Mouse (Mus musculus) forebrain, embryonic 11.5 days (tissue): ENCODE data around the gene Rbm20. TPM values are rescaled to one million over a fixed set of nuclear protein-coding genes. Genes with fewer than 3 reads are reported as not detected.
A peak's percentile ranks its signal among the peaks of the same experiment; 100 is the strongest.

Source experiments
- ATAC-seq: fragments of 200-750 bp; cut with Nextera tagmentation; replicated peaks from 2 replicates; pipeline ENCODE4 v1.8.0; 2017; ENCODE audit warnings: moderate TSS enrichment; ENCODE audit not compliant: low FRiP score
- DNase-seq: peaks from one replicate; pipeline ENCODE4 v3.0.0-alpha.2; 2017; ENCODE audit warnings: low spot score
- H3K27ac ChIP-seq: fragments of 300-500 bp; sonication (generic); 2 replicates; pipeline ENCODE4 v1.5.1; 2014; ENCODE audit warnings: low read depth, low read length
- H3K27me3 ChIP-seq: fragments of 300-500 bp; sonication (generic); 2 replicates; pipeline ENCODE4 v1.6.1; 2014; ENCODE audit warnings: mild to moderate bottlenecking, low read length, mixed read lengths; ENCODE audit not compliant: control insufficient read depth, insufficient read depth
- H3K36me3 ChIP-seq: fragments of 300-500 bp; sonication (generic); 2 replicates; pipeline ENCODE4 v1.6.1; 2014; ENCODE audit warnings: mild to moderate bottlenecking, low read length, moderate library complexity, mixed read lengths; ENCODE audit not compliant: control insufficient read depth, insufficient read depth
- H3K4me1 ChIP-seq: fragments of 300-500 bp; sonication (generic); replicated peaks from 2 replicates; pipeline ENCODE4 v1.6.1; 2014; ENCODE audit warnings: low read length, mixed read lengths; ENCODE audit not compliant: control insufficient read depth, insufficient read depth
- H3K4me2 ChIP-seq: fragments of 300-500 bp; sonication (generic); 2 replicates; pipeline ENCODE4 v1.6.1; 2014; ENCODE audit warnings: low read depth, mild to moderate bottlenecking, low read length, moderate library complexity, mixed read lengths; ENCODE audit not compliant: severe bottlenecking
- H3K4me3 ChIP-seq: fragments of 300-500 bp; sonication (generic); 2 replicates; pipeline ENCODE4 v1.5.1; 2014; ENCODE audit warnings: low read depth, low read length
- H3K9ac ChIP-seq: fragments of 300-500 bp; sonication (generic); 2 replicates; pipeline ENCODE4 v1.6.1; 2014; ENCODE audit warnings: low read length
- H3K9me3 ChIP-seq: fragments of 300-500 bp; sonication (generic); 2 replicates; pipeline ENCODE4 v1.6.1; 2016; ENCODE audit warnings: low read length, mixed read lengths; ENCODE audit not compliant: control insufficient read depth
- WGBS: fragments of 180-500 bp; shearing (Covaris S2); extraction: QIAGEN DNeasy Blood & Tissue Kit; methylation state at CpG from one replicate; pipeline ENCODE4 v1.1.7; 2014; 5-methylcytosine and 5-hydroxymethylcytosine counted together
- polyA plus RNA-seq: library from polyadenylated mRNA; unstranded; fragments of >200 nt; fragmentation: Nextera tagmentation; extraction: Ambion mirVana; gene quantifications from 2 replicates; pipeline ENCODE4 v1.2.1, GENCODE M21; 2014

The Rbm20 gene
- polyA plus RNA-seq, 1 experiment from 2014 or later, result 4.6 TPM

- ATAC-seq, result no peak
Observed at GRCm38 (mm10) chr19:53887822-53888221, 210.7 kb downstream of the Rbm20 start.

GRCm38 (mm10) chr19:53888331-53888730 lies 211.2 kb downstream of the Rbm20 start:
- H3K36me3 ChIP-seq, result no peaks in the 10 kb centered on the region
- no peak overlapping the region for H3K4me3 ChIP-seq
- H3K9ac ChIP-seq, result no peak overlapping the region
- WGBS, result 86% methylated on average over 9 of the region's 9 CpGs
- no peak overlapping the region for H3K4me2 ChIP-seq
- H3K27ac ChIP-seq, result no peak overlapping the region
- DNase-seq (no peak), ATAC-seq (no peak)
- no peaks in the 10 kb centered on the region for H3K9me3 ChIP-seq
- H3K4me1 ChIP-seq, result 0 out of 2 replicates have a peak, but pooled peaks cover 2% of the 10 kb centered on the region
- no peaks in the 10 kb centered on the region for H3K27me3 ChIP-seq

More at GRCm38 (mm10) chr19:53887822-53888221, 210.7 kb downstream of the Rbm20 start:
- no peaks in the 10 kb centered on the region for H3K27me3 ChIP-seq
- WGBS, result 86% methylated on average over 3 of the region's 3 CpGs
- H3K9ac ChIP-seq, result no peak overlapping the region
- H3K9me3 ChIP-seq, result no peaks in the 10 kb centered on the region
- H3K4me1 ChIP-seq, result 0 out of 2 replicates have a peak, but pooled peaks cover 2% of the 10 kb centered on the region
- H3K4me3 ChIP-seq, result no peak overlapping the region
- H3K27ac ChIP-seq, result no peak overlapping the region
- no peak overlapping the region for H3K4me2 ChIP-seq
- H3K36me3 ChIP-seq, result no peaks in the 10 kb centered on the region
- DNase-seq, result peak; percentile 14

- H3K27ac ChIP-seq, result no peak overlapping the region
- H3K9me3 ChIP-seq, result no peaks in the 10 kb centered on the region
- H3K36me3 ChIP-seq, result no peaks in the 10 kb centered on the region
- H3K4me3 ChIP-seq, result no peak overlapping the region
- 85% methylated on average over 5 of the region's 5 CpGs for WGBS
- no peak overlapping the region for H3K4me2 ChIP-seq
- H3K4me1 ChIP-seq, result 0 out of 2 replicates have a peak, but pooled peaks cover 2% of the 10 kb centered on the region
- H3K27me3 ChIP-seq, result no peaks in the 10 kb centered on the region
- DNase-seq (peak; percentile 37), ATAC-seq (no peak)
- no peak overlapping the region for H3K9ac ChIP-seq
Observed at GRCm38 (mm10) chr19:53889555-53889954, 212.4 kb downstream of the Rbm20 start.

GRCm38 (mm10) chr19:53890274-53890673 lies 213.2 kb downstream of the Rbm20 start:
- 67% methylated on average over 5 of the region's 5 CpGs for WGBS
- H3K36me3 ChIP-seq, result no peaks in the 10 kb centered on the region

GRCm38 (mm10) chr19:53890781-53891251 lies 213.7 kb downstream of the Rbm20 start:
- no peak for ATAC-seq
- Histone ChIP-seq H3K9ac (no peak overlapping the region), H3K4me3 (no peak overlapping the region), H3K27ac (no peak overlapping the region), H3K36me3 (no peaks in the 10 kb centered on the region), H3K27me3 (no peaks in the 10 kb centered on the region), H3K4me2 (no peak overlapping the region), H3K4me1 (no peaks in the 10 kb centered on the region), H3K9me3 (no peaks in the 10 kb centered on the region)
- 75% methylated on average over 5 of the region's 5 CpGs for WGBS
- peak; percentile 40 for DNase-seq

More at GRCm38 (mm10) chr19:53890274-53890673, 213.2 kb downstream of the Rbm20 start:
- no peak overlapping the region for H3K4me2 ChIP-seq
- no peaks in the 10 kb centered on the region for H3K27me3 ChIP-seq
- no peak overlapping the region for H3K9ac ChIP-seq
- ATAC-seq, result no peak
- no peak overlapping the region for H3K27ac ChIP-seq
- 0 out of 2 replicates have a peak, but pooled peaks cover 2% of the 10 kb centered on the region for H3K4me1 ChIP-seq
- H3K4me3 ChIP-seq, result no peak overlapping the region
- no peaks in the 10 kb centered on the region for H3K9me3 ChIP-seq
- no peak for DNase-seq

GRCm38 (mm10) chr19:53891569-53891968 lies 214.5 kb downstream of the Rbm20 start:
- Histone ChIP-seq H3K4me3 (no peak overlapping the region), H3K27ac (no peak overlapping the region), H3K9me3 (no peaks in the 10 kb centered on the region), H3K4me1 (no peaks in the 10 kb centered on the region), H3K4me2 (no peak overlapping the region), H3K9ac (no peak overlapping the region), H3K36me3 (no peaks in the 10 kb centered on the region), H3K27me3 (no peaks in the 10 kb centered on the region)
- no peak for ATAC-seq
- peak; percentile 29 for DNase-seq
- WGBS, result 98% methylated on average over 2 of the region's 2 CpGs

- H3K4me2 ChIP-seq, result no peak within 1 kb of the TSS
- H3K9me3 ChIP-seq, result no peaks in the 10 kb centered on the region
- H3K27me3 ChIP-seq, result no peaks in the 10 kb centered on the region
- no peaks in the 10 kb centered on the region for H3K4me1 ChIP-seq
- DNase-seq, result peak; percentile 47
- H3K4me3 ChIP-seq, result no peak within 1 kb of the TSS
- H3K27ac ChIP-seq, result no peak within 1 kb of the TSS
- H3K36me3 ChIP-seq, result no peaks in the 10 kb centered on the region
- H3K9ac ChIP-seq, result no peak within 1 kb of the TSS
- 65% methylated on average over 3 of the region's 3 CpGs for WGBS
- no peak for ATAC-seq
Observed at GRCm38 (mm10) chr19:53892061-53892460, 215.0 kb downstream of the Rbm20 start, which contains the start of gene Pdcd4. Gene Pdcd4 (plus strand): TSS chr19:53892231.

- Histone ChIP-seq H3K27me3 (no peaks in the 10 kb centered on the region), H3K4me1 (no peaks in the 10 kb centered on the region), H3K36me3 (no peaks in the 10 kb centered on the region), H3K9ac (no peak overlapping the region), H3K9me3 (no peaks in the 10 kb centered on the region), H3K27ac (no peak overlapping the region), H3K4me3 (no peak overlapping the region), H3K4me2 (no peak overlapping the region)
- WGBS, result 76% methylated on average over 9 of the region's 9 CpGs
- DNase-seq (peak; percentile 22), ATAC-seq (no peak)
Observed at GRCm38 (mm10) chr19:53892838-53893359, 215.8 kb downstream of the Rbm20 start.

GRCm38 (mm10) chr19:53893711-53894171 lies 216.6 kb downstream of the Rbm20 start:
- Histone ChIP-seq H3K4me2 (no peak overlapping the region), H3K36me3 (no peaks in the 10 kb centered on the region), H3K9ac (no peak overlapping the region), H3K4me1 (no peaks in the 10 kb centered on the region), H3K4me3 (no peak overlapping the region), H3K27ac (no peak overlapping the region), H3K27me3 (no peaks in the 10 kb centered on the region), H3K9me3 (no peaks in the 10 kb centered on the region)
- DNase-seq (peak; percentile 28), ATAC-seq (no peak)
- 83% methylated on average over 3 of the region's 3 CpGs for WGBS
